Mouse (Mus musculus) MEL (cell line): ENCODE data around the gene Gm49318. TPM values are rescaled to one million over a fixed set of nuclear protein-coding genes. Genes with fewer than 3 reads are reported as not detected.

ENCODE experiments used
- DNase-seq: peaks from one replicate; pipeline ENCODE4 v3.0.0; 2011; ENCODE audit warnings: low read depth, low spot score
- H3K27ac ChIP-seq: 2 replicates; pipeline ENCODE4 v1.5.1; 2012; ENCODE audit warnings: low read depth, mild to moderate bottlenecking, control low read depth, low read length, moderate library complexity; ENCODE audit not compliant: control insufficient read depth
- H3K27me3 ChIP-seq, 2 experiments: fragments of 150-350 bp in 1 of 2; sonication (generic) in 1 of 2; 2 replicates each; pipeline ENCODE4 v1.6.1; 2012; ENCODE audit warnings: low read length in 2 of 2, mild to moderate bottlenecking in 2 of 2, improper control_type of control experiment in 1 of 2, moderate library complexity in 1 of 2; ENCODE audit not compliant: insufficient read depth in 2 of 2, control insufficient read depth in 1 of 2
- H3K36me3 ChIP-seq, 2 experiments: 2 replicates each; pipeline ENCODE4 v1.6.1; 2012 to 2014; ENCODE audit warnings: low read length in 2 of 2, improper control_type of control experiment in 1 of 2, inconsistent platforms in 1 of 2, mild to moderate bottlenecking in 1 of 2; ENCODE audit not compliant: insufficient read depth in 2 of 2, control insufficient read depth in 1 of 2
- H3K4me1 ChIP-seq, 2 experiments: fragments of 150-350 bp in 1 of 2; sonication (generic) in 1 of 2; 2 replicates each; pipeline ENCODE4 v1.6.1; 2012; ENCODE audit warnings: low read length in 2 of 2, improper control_type of control experiment in 1 of 2, mild to moderate bottlenecking in 1 of 2; ENCODE audit not compliant: insufficient read depth in 2 of 2, control insufficient read depth in 1 of 2
- H3K4me3 ChIP-seq, 2 experiments: fragments of 150-350 bp in 1 of 2; sonication (generic) in 1 of 2; 2 replicates each; pipeline ENCODE4 v1.5.1; 2012; ENCODE audit warnings: low read depth in 2 of 2, low read length in 2 of 2, mild to moderate bottlenecking in 2 of 2, moderate library complexity in 2 of 2, control low read depth in 1 of 2, improper control_type of control experiment in 1 of 2; ENCODE audit not compliant: control insufficient read depth in 1 of 2, insufficient read depth in 1 of 2
- H3K79me2 ChIP-seq: 2 replicates; pipeline ENCODE4 v1.6.1; 2012; ENCODE audit warnings: mild to moderate bottlenecking, low read length, moderate library complexity; ENCODE audit not compliant: control insufficient read depth, poor library complexity, insufficient read depth
- H3K9ac ChIP-seq: 2 replicates; pipeline ENCODE4 v1.6.1; 2012; ENCODE audit warnings: low read depth, mild to moderate bottlenecking, control low read depth, low read length, moderate library complexity; ENCODE audit not compliant: control insufficient read depth, poor library complexity, severe bottlenecking
- H3K9me3 ChIP-seq: fragments of 150-350 bp; sonication (generic); replicated peaks from 2 replicates; pipeline ENCODE4 v1.6.1; 2012; ENCODE audit warnings: mild to moderate bottlenecking, low read length, improper control_type of control experiment, moderate library complexity; ENCODE audit not compliant: insufficient read depth
- ELF1 ChIP-seq: IDR thresholded peaks from 2 replicates; pipeline ENCODE4 v1.6.1; 2014; ENCODE audit warnings: low read depth, mild to moderate bottlenecking, inconsistent platforms, low read length, improper control_type of control experiment, moderate library complexity
- EP300 ChIP-seq, 2 experiments: IDR thresholded peaks; 2 replicates each; pipeline ENCODE4 v1.6.1; 2011; ENCODE audit warnings: improper control_type of control experiment in 2 of 2, low read length in 2 of 2, low read depth in 1 of 2, mild to moderate bottlenecking in 1 of 2
- GATA1 ChIP-seq: IDR thresholded peaks from 2 replicates; pipeline ENCODE4 v1.6.1; 2011; ENCODE audit warnings: low read depth, low read length, improper control_type of control experiment
- HCFC1 ChIP-seq: IDR thresholded peaks from 2 replicates; pipeline ENCODE4 v1.6.1; 2012; ENCODE audit warnings: low read depth, mild to moderate bottlenecking, inconsistent platforms, low read length, improper control_type of control experiment, moderate library complexity
- JUND ChIP-seq: IDR thresholded peaks from 2 replicates; pipeline ENCODE4 v1.6.1; 2011; ENCODE audit warnings: low read depth, mild to moderate bottlenecking, improper control_type of control experiment, low read length
- KAT2A ChIP-seq: conservative IDR thresholded peaks from 2 replicates; pipeline ENCODE4 v1.6.1; 2012; ENCODE audit warnings: low read depth, low read length, improper control_type of control experiment, inconsistent platforms
- MAFK ChIP-seq: IDR thresholded peaks from 2 replicates; pipeline ENCODE4 v1.6.1; 2011; ENCODE audit warnings: low read depth, mild to moderate bottlenecking, low read length, improper control_type of control experiment, borderline replicate concordance
- MAX ChIP-seq: IDR thresholded peaks from 2 replicates; pipeline ENCODE4 v1.6.1; 2011; ENCODE audit warnings: low read length, improper control_type of control experiment
- MAZ ChIP-seq: IDR thresholded peaks from 2 replicates; pipeline ENCODE4 v1.6.1; 2012; ENCODE audit warnings: low read depth, mild to moderate bottlenecking, inconsistent platforms, low read length, improper control_type of control experiment
- MXI1 ChIP-seq: IDR thresholded peaks from 2 replicates; pipeline ENCODE4 v1.6.1; 2011; ENCODE audit warnings: mild to moderate bottlenecking, low read depth, low read length, improper control_type of control experiment
- MYC ChIP-seq: IDR thresholded peaks from 2 replicates; pipeline ENCODE4 v1.6.1; 2011; ENCODE audit warnings: low read depth, mild to moderate bottlenecking, low read length, improper control_type of control experiment, moderate library complexity
- NRF1 ChIP-seq: IDR thresholded peaks from 2 replicates; pipeline ENCODE4 v1.6.1; 2014; ENCODE audit warnings: low read depth, mild to moderate bottlenecking, inconsistent platforms, low read length, improper control_type of control experiment, moderate library complexity; ENCODE audit not compliant: poor library complexity, insufficient read depth, severe bottlenecking
- POLR2A ChIP-seq, 2 experiments: IDR thresholded peaks; 2 replicates each; pipeline ENCODE4 v1.6.1; 2011 to 2012; ENCODE audit warnings: low read length in 2 of 2, mild to moderate bottlenecking in 2 of 2, control low read depth in 1 of 2, improper control_type of control experiment in 1 of 2, low read depth in 1 of 2, moderate library complexity in 1 of 2; ENCODE audit not compliant: control insufficient read depth in 1 of 2, insufficient read depth in 1 of 2, poor library complexity in 1 of 2
- POLR2AphosphoS2 ChIP-seq: IDR thresholded peaks from 2 replicates; pipeline ENCODE4 v1.6.1; 2011; ENCODE audit warnings: low read length, improper control_type of control experiment
- POLR2AphosphoS5 ChIP-seq: IDR thresholded peaks from 2 replicates; pipeline ENCODE4 v1.6.1; 2012; ENCODE audit warnings: low read depth, borderline replicate concordance, mild to moderate bottlenecking, inconsistent platforms, low read length, moderate library complexity, mixed read lengths
- RAD21 ChIP-seq: IDR thresholded peaks from 2 replicates; pipeline ENCODE4 v1.6.1; 2011; ENCODE audit warnings: mild to moderate bottlenecking, low read depth, low read length, improper control_type of control experiment
- RCOR1 ChIP-seq: IDR thresholded peaks from 2 replicates; pipeline ENCODE4 v1.6.1; 2012; ENCODE audit warnings: low read depth, mild to moderate bottlenecking, inconsistent platforms, low read length, improper control_type of control experiment
- SIN3A ChIP-seq: IDR thresholded peaks from 2 replicates; pipeline ENCODE4 v1.6.1; 2012; ENCODE audit warnings: low read length, improper control_type of control experiment, inconsistent platforms
- TAL1 ChIP-seq: IDR thresholded peaks from 2 replicates; pipeline ENCODE4 v1.6.1; 2012; ENCODE audit warnings: mild to moderate bottlenecking, inconsistent platforms, low read length, moderate library complexity, mixed read lengths
- TBP ChIP-seq: IDR thresholded peaks from 2 replicates; pipeline ENCODE4 v1.8.0; 2011; ENCODE audit warnings: low read depth, low read length, improper control_type of control experiment
- TCF12 ChIP-seq: IDR thresholded peaks from 2 replicates; pipeline ENCODE4 v1.6.1; 2014; ENCODE audit warnings: low read depth, mild to moderate bottlenecking, inconsistent platforms, low read length, improper control_type of control experiment, moderate library complexity
- UBTF ChIP-seq: IDR thresholded peaks from 2 replicates; pipeline ENCODE4 v1.6.1; 2012; ENCODE audit warnings: low read depth, mild to moderate bottlenecking, inconsistent platforms, low read length, improper control_type of control experiment, moderate library complexity, borderline replicate concordance; ENCODE audit not compliant: insufficient read depth
- USF1 ChIP-seq: IDR thresholded peaks from 2 replicates; pipeline ENCODE4 v1.6.1; 2014; ENCODE audit warnings: low read depth, mild to moderate bottlenecking, inconsistent platforms, low read length, improper control_type of control experiment, moderate library complexity
- polyA plus RNA-seq, 2 experiments: library from polyadenylated mRNA; stranded (reverse) in 1 of 2; unstranded in 1 of 2; fragments of >175 nt in 1 of 2; fragments of >200 nt in 1 of 2; gene quantifications; 2 replicates each; pipeline versions ENCODE4 v1.2.1 to v1.2.4; 2012; ENCODE audit warnings: low replicate concordance in 2 of 2, low read depth in 1 of 2; ENCODE audit not compliant: insufficient read length in 2 of 2, insufficient read depth in 1 of 2, missing spikeins in 1 of 2
- total RNA-seq: library from RNA; depleted of rRNA; stranded (reverse); fragments of 300-350 nt; gene quantifications from 2 replicates; pipeline ENCODE4 v1.2.3, GENCODE M21; 2012

Gm49318 gene
- total and polyA plus RNA-seq, 3 experiments = not detected

GRCm38 (mm10) chr9:22087034-22087618 lies 16.1 kb upstream of the Gm49318 start:
- Histone ChIP-seq H3K9me3 (no peaks in the 10 kb centered on the region), H3K27ac (no peak overlapping the region), H3K9ac (no peak overlapping the region), H3K79me2 (peaks cover 10% of the 10 kb centered on the region), H3K27me3 (no peaks in the 10 kb centered on the region), H3K4me1 (peaks cover 6 to 11% of the 10 kb centered on the region in 2 experiments), H3K36me3 (peaks cover 0 to 9% of the 10 kb centered on the region in 2 experiments; a peak in 2 of 4 replicates), H3K4me3 (no peak overlapping the region)
- peak; percentile 52 for DNase-seq
- TF ChIP-seq TAL1 = no peak
- peak; percentile 50; the same call in 1 of the 2 replicates for TF ChIP-seq GATA1

- Histone ChIP-seq H3K4me3 (peak overlapping the region; percentile 73 to 79), H3K27me3 (no peaks in the 10 kb centered on the region), H3K9me3 (no peaks in the 10 kb centered on the region), H3K27ac (no peak overlapping the region), H3K79me2 (peaks cover 10% of the 10 kb centered on the region), H3K36me3 (peaks cover 0 to 9% of the 10 kb centered on the region in 2 experiments; a peak in 2 of 4 replicates), H3K4me1 (peaks cover 6 to 11% of the 10 kb centered on the region in 2 experiments), H3K9ac (peak overlapping the region; percentile 73)
- no peak for TF ChIP-seq POLR2AphosphoS5
- 0 out of 2 replicates have a peak, but pooled peaks have one; percentile 27 for TF ChIP-seq MYC
- no peak for TF ChIP-seq KAT2A
- no peak for DNase-seq
Observed at GRCm38 (mm10) chr9:22086012-22086411, 15.0 kb upstream of the Gm49318 start.

- peak; percentile 100 for DNase-seq
- peaks cover 10% of the 10 kb centered on the region for H3K79me2 ChIP-seq
- TF ChIP-seq GATA1 = no peak
- TF ChIP-seq USF1 = peak; percentile 88
- TF ChIP-seq UBTF = 0 out of 2 replicates have a peak, but pooled peaks have one; percentile 75
- peak; percentile 94 for TF ChIP-seq POLR2AphosphoS2
- TF ChIP-seq MAX = peak; percentile 97
- TF ChIP-seq EP300 (IDR thresholded peaks at IDR 0.05; ENCODE audit: low read depth in 1 of 2, low read length in 2 of 2) = no peak; a peak in 1 of 4 replicates
- peak; percentile 90 for TF ChIP-seq TBP
- TF ChIP-seq SIN3A = peak; percentile 100
- TF ChIP-seq NRF1 = peak; percentile 36; the same call in 1 of the 2 replicates
- peak; percentile 62 for TF ChIP-seq TCF12
- TF ChIP-seq ELF1 = peak; percentile 95
- no peak for TF ChIP-seq RCOR1
- TF ChIP-seq RAD21 = no peak
- no peak for TF ChIP-seq TAL1
- peak; percentile 58; the same call in 1 of the 2 replicates for TF ChIP-seq MAZ
- no peak for TF ChIP-seq MAFK
- TF ChIP-seq POLR2A (IDR thresholded peaks at IDR 0.05; ENCODE audit: control insufficient read depth in 1 of 2, insufficient read depth in 1 of 2, low read depth in 1 of 2, low read length in 2 of 2, poor library complexity in 1 of 2) = peak; percentile 98 to 99
- TF ChIP-seq JUND = no peak
- TF ChIP-seq HCFC1 = peak; percentile 87
- peak; percentile 100 for TF ChIP-seq MXI1
Observed at GRCm38 (mm10) chr9:22085022-22085834, 14.2 kb upstream of the Gm49318 start, which contains the start of gene Ecsit. Gene Ecsit (minus strand): TSS chr9:22085438.

More at GRCm38 (mm10) chr9:22085022-22085834, 14.2 kb upstream of the Gm49318 start, which contains the start of gene Ecsit:
- H3K4me1 ChIP-seq = peaks cover 6 to 11% of the 10 kb centered on the region in 2 experiments
- H3K27me3 ChIP-seq = no peaks in the 10 kb centered on the region
- H3K4me3 ChIP-seq = peak within 1 kb of the TSS; percentile 73 to 79
- peak within 1 kb of the TSS; percentile 17 for H3K27ac ChIP-seq
- peak within 1 kb of the TSS; percentile 73 for H3K9ac ChIP-seq
- H3K36me3 ChIP-seq = peaks cover 0 to 9% of the 10 kb centered on the region in 2 experiments; a peak in 2 of 4 replicates
- no peaks in the 10 kb centered on the region for H3K9me3 ChIP-seq
